Mouse (Mus musculus): ENCODE data around the gene Pde11a. TPM values are rescaled to one million over a fixed set of nuclear protein-coding genes. Genes with fewer than 3 reads are reported as not detected.

Pde11a gene
- polyA plus RNA-seq, 1 experiment from 2014 or later, result 0.96 TPM

DNA sequence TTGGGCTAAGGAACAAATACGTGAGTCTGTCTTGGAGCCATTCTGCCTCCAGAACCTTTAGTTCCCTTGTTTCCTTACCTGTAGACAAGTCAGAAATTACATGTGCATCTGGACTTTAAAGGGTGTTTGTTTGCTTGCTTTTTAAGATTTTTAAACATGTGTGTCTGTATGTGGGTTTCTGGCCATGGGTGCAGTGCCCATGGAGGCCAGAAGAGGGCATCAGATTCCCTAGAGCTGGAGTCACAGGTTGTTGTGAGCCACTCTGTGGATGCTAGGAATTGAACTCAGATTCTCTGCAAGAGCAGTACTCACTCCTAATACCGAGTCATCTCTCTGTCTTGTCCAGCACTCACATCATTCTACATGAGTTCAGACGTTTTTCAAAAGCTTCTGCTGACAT, 53.4 kb downstream of the Pde11a start:
- WGBS, result 87% methylated on average over 3 of the region's 3 CpGs
- H3K4me1 ChIP-seq, result no peaks in the 10 kb centered on the region
- H3K9ac ChIP-seq, result no peak overlapping the region
- no peaks in the 10 kb centered on the region for H3K9me3 ChIP-seq
- no peak overlapping the region for H3K4me3 ChIP-seq
- no peak for ATAC-seq (replicated peaks)
- H3K36me3 ChIP-seq (replicated peaks), result no peaks in the 10 kb centered on the region
- no peaks in the 10 kb centered on the region for H3K27me3 ChIP-seq (replicated peaks)
- H3K27ac ChIP-seq, result no peak overlapping the region
- no peak overlapping the region for H3K4me2 ChIP-seq

DNA sequence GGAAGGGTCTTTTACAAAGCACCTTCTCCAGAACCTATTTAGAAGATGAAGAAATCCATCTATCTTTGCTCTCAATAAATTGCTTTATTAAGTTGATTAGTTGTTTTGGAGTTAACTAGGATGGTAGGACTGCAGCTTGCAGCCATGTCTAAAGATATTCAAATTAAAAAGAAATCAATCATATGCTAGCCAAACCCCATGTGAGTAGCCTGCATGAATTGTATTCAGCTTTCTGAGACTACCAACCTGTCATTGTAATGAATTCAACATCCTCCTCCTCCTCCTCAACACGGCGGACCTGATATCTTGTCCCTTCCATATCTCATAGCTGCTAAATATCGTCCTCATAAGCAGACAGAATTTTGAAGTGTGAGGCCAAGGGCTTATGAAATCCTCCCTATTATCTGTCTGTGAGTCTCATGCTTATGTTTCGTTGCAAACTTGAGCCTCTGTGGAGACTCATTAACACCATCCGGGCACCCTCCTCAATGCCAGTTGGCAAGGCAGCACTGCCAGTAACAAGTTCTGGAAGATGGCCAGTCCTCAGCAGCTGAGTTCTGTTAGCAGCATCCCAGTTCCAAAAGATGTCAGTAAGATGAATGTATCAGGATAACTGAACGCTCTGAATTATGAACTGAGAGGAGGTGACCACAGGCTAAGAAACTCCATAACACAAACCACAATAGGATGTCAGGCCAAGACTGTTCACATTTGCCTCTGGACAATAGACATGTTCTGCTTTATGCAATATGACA, 55.0 kb downstream of the Pde11a start:
- no peaks in the 10 kb centered on the region for H3K4me1 ChIP-seq
- no peak overlapping the region for H3K27ac ChIP-seq
- no peak overlapping the region for H3K9ac ChIP-seq

DNA sequence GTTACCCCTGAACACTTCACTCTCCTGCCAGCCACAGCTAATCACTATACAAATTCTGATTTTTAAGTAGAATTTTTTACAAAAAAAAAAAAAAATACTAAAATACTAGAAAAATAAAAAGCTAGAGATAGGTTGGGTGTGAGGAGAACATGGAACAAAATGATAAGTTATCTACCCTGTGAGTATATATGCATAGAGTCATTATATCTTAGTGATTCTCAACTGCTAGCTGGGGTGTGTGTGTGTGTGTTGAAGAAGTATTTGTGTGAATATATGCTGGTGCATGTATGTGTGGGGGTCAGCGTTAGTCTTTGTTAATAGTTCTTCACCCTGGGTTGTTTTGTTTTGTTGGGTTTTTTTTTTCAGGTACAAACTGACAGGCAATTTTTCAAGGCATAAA, 69.1 kb downstream of the Pde11a start:
- H3K27ac ChIP-seq, result no peak overlapping the region
- no peaks in the 10 kb centered on the region for H3K4me1 ChIP-seq
- no peaks in the 10 kb centered on the region for H3K9me3 ChIP-seq
- no peak overlapping the region for H3K4me3 ChIP-seq
- H3K36me3 ChIP-seq (replicated peaks), result no peaks in the 10 kb centered on the region
- no peak overlapping the region for H3K9ac ChIP-seq
- 81% methylated on average over 1 of the region's 1 CpGs for WGBS
- no peak for ATAC-seq (replicated peaks)
- no peaks in the 10 kb centered on the region for H3K27me3 ChIP-seq (replicated peaks)
- H3K4me2 ChIP-seq, result no peak overlapping the region

More for the DNA sequence above, 55.0 kb downstream of the Pde11a start:
- Histone ChIP-seq H3K4me2 (no peak overlapping the region), H3K36me3 (replicated peaks) (no peaks in the 10 kb centered on the region), H3K4me3 (no peak overlapping the region), H3K9me3 (no peaks in the 10 kb centered on the region), H3K27me3 (replicated peaks) (no peaks in the 10 kb centered on the region)
- WGBS, result 81% methylated on average over 6 of the region's 6 CpGs
- ATAC-seq (replicated peaks), result no peak

DNA sequence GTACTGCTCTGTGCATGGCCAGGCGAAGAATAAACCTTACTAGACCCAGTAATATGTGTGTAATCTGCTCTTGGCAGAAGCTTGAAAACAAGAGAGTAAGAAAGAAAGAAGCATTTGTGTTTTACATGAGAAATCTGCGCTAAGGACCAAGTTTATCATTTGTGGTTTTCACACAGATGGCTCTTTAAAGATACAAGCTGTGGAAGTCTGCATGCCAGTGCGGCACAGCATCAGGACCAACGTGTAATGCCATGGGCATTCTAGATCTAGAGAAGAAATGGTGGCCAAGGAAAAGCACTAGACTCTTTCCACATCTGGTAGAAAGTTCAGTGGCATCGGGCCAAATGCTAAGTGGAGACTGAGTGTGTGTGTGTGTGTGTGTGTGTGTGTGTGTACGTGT, 71.2 kb downstream of the Pde11a start:
- Histone ChIP-seq H3K4me3 (no peak overlapping the region), H3K9ac (no peak overlapping the region), H3K4me1 (no peaks in the 10 kb centered on the region), H3K27ac (no peak overlapping the region), H3K4me2 (no peak overlapping the region), H3K9me3 (no peaks in the 10 kb centered on the region), H3K27me3 (replicated peaks) (no peaks in the 10 kb centered on the region), H3K36me3 (replicated peaks) (no peaks in the 10 kb centered on the region)
- 90% methylated on average over 6 of the region's 6 CpGs for WGBS
- ATAC-seq (replicated peaks), result no peak

DNA sequence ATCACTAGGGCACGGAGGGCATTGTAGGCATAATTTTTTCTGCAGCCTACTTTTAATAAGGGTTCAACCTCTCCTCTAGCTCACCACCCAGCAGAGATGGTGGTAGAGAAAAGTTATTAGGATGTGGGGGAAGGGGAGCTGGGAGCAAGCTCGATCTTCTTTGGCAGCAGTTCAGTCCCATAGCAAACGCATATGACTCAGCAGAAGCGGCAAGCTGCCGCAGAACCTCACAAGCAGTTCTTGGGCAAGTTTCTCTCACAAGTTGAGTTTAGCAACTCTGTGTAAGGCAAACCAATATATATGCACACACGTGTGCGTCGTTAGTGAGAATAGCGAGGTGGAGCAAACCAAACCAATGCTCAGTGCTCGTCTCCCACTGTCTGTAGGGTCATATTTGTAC, 72.0 kb downstream of the Pde11a start:
- Histone ChIP-seq H3K4me3 (no peak overlapping the region), H3K27ac (no peak overlapping the region), H3K36me3 (replicated peaks) (no peaks in the 10 kb centered on the region), H3K9me3 (no peaks in the 10 kb centered on the region), H3K4me1 (no peaks in the 10 kb centered on the region), H3K4me2 (no peak overlapping the region), H3K9ac (no peak overlapping the region), H3K27me3 (replicated peaks) (no peaks in the 10 kb centered on the region)
- no peak for ATAC-seq (replicated peaks)
- 91% methylated on average over 10 of the region's 10 CpGs for WGBS

DNA sequence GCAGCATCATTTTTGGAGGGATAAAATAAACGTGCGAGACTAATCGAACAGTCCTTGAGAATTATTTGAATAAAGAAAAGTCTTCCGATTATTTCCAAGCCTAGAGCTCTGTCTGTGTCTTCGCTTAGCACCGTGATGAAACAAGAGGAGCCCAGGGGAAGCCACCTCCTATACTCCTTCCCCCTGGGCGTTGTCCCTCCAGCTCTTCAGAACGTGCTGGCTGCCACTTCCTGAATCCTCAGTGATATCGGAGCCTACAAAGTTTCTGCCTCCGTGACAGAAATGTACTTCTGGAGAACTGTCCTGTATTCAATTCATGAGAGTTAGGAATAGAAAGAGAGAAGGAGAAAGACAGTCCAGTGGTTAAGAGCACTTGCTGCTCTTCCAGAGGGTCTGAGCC, 74.3 kb downstream of the Pde11a start:
- H3K4me1 ChIP-seq, result no peaks in the 10 kb centered on the region
- H3K4me2 ChIP-seq, result no peak overlapping the region
- no peaks in the 10 kb centered on the region for H3K36me3 ChIP-seq (replicated peaks)
- H3K4me3 ChIP-seq, result no peak overlapping the region
- no peak for ATAC-seq (replicated peaks)
- 78% methylated on average over 10 of the region's 10 CpGs for WGBS
- H3K9me3 ChIP-seq, result no peaks in the 10 kb centered on the region
- H3K27me3 ChIP-seq (replicated peaks), result no peaks in the 10 kb centered on the region
- H3K9ac ChIP-seq, result no peak overlapping the region
- H3K27ac ChIP-seq, result no peak overlapping the region

DNA sequence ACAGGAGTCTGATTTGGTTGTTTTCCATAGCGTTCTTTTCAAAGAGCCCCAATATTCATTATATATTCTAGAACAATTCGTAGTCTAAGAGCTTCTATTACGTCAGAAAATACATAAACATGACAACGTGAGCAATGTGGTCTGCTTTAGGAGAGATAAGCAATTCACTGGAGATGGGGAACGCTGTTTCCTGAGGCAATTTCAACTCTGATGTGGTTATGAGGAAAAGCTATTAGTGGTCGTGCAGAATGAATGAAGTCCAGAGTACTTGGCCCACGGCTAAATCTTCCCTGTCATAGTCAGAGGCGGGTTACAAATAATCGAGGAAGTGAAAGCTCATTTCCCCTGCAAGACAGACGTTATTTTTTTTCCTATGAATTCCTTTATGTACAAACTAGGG, 75.9 kb downstream of the Pde11a start:
- Histone ChIP-seq H3K36me3 (replicated peaks) (no peaks in the 10 kb centered on the region), H3K27ac (no peak overlapping the region), H3K4me3 (no peak overlapping the region), H3K27me3 (replicated peaks) (no peaks in the 10 kb centered on the region), H3K4me2 (no peak overlapping the region), H3K4me1 (no peaks in the 10 kb centered on the region), H3K9ac (no peak overlapping the region), H3K9me3 (no peaks in the 10 kb centered on the region)
- WGBS, result 60% methylated on average over 10 of the region's 10 CpGs
- ATAC-seq (replicated peaks), result 0 out of 2 replicates have a peak, but pooled peaks have one; percentile 50

DNA sequence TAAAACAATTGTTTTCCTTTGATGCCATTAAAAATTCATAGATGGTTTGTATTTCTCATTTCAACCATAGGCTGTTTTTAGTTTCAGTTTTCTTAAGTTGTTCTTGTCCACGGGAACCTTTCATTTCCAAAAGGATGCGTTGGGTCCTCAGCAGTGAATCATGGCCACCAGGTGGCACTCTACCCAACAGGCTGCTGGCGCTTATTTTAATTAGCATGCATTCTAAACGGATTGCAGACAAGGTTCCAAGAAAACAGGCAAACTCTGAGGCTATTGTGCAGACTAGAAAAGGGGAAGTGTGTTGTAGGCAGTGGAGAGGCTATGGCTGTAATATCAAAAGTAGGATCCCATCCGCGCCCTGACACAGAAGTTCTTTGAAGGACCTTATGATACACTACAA, 83.7 kb downstream of the Pde11a start:
- Histone ChIP-seq H3K4me1 (no peaks in the 10 kb centered on the region), H3K4me3 (no peak overlapping the region), H3K27me3 (replicated peaks) (no peaks in the 10 kb centered on the region), H3K36me3 (replicated peaks) (no peaks in the 10 kb centered on the region), H3K9me3 (no peaks in the 10 kb centered on the region), H3K9ac (no peak overlapping the region), H3K4me2 (no peak overlapping the region), H3K27ac (no peak overlapping the region)
- WGBS, result 40% methylated on average over 6 of the region's 6 CpGs
- ATAC-seq (replicated peaks), result no peak

DNA sequence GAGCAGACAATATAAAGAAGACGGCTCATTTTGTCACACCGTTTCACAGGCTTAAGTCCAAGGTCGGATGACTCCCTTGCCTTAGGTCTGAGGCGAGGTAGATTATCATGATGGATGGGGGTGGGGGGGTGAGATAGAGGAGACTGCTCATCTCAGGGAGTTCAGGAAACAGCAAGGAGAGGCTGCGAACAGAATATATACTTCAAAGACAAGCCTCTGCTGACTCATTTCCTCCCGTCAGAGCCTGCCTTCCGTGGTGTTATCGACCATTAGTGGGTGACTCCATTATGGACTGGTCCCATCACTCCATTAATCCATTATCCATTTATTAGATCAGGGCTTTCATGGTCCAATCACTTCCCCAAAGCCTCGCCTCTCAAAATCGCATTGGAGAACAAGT, 87.2 kb downstream of the Pde11a start:
- Histone ChIP-seq H3K4me3 (no peak overlapping the region), H3K27me3 (replicated peaks) (no peaks in the 10 kb centered on the region), H3K36me3 (replicated peaks) (no peaks in the 10 kb centered on the region), H3K9me3 (no peaks in the 10 kb centered on the region), H3K4me2 (no peak overlapping the region), H3K4me1 (no peaks in the 10 kb centered on the region), H3K27ac (no peak overlapping the region), H3K9ac (no peak overlapping the region)
- WGBS, result 83% methylated on average over 10 of the region's 10 CpGs
- ATAC-seq (replicated peaks), result no peak

DNA sequence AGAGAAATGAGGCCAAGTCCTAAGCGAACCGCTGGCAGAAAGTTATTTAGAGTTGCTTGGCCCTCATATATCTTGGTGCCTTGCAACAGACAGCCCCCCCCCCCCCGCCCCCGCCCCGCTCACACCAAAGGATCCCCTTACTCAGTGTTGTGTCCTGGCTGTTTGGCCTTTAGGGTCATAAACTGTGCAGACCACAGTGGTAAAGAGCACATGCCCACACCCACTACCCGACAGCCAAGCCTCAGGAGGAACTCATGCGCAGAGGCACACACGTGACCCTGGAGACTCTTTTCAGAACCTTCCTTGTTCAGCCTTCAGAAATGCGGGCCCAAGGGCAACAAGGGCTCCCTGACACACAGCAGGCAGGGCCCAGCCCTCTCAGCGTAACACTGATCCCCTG, 90.3 kb downstream of the Pde11a start:
- no peaks in the 10 kb centered on the region for H3K27me3 ChIP-seq (replicated peaks)
- no peaks in the 10 kb centered on the region for H3K4me1 ChIP-seq
- no peak for ATAC-seq (replicated peaks)
- no peak overlapping the region for H3K27ac ChIP-seq
- no peaks in the 10 kb centered on the region for H3K9me3 ChIP-seq
- 81% methylated on average over 10 of the region's 10 CpGs for WGBS
- no peak overlapping the region for H3K9ac ChIP-seq
- no peaks in the 10 kb centered on the region for H3K36me3 ChIP-seq (replicated peaks)
- no peak overlapping the region for H3K4me3 ChIP-seq
- no peak overlapping the region for H3K4me2 ChIP-seq

DNA sequence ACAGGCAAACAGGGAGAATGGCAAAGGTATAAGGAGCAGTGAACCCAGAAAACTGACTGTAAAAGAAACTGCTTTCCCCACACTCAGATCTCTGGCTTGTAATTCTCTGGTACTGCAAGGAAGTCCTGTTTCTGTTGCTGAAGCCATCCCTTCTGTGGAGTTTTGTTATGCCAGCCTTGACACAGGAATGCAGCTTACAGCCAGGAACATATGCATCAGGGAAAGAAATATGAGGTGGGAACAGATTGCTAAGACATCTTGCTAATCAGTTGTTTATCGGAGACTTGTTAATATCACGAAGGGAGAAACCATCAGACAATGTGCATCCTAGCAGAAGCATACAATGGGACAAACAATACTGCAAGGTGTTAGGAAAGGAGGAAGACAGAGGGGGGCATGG, 99.4 kb downstream of the Pde11a start:
- no peak overlapping the region for H3K27ac ChIP-seq
- no peaks in the 10 kb centered on the region for H3K4me1 ChIP-seq
- no peaks in the 10 kb centered on the region for H3K36me3 ChIP-seq (replicated peaks)
- no peak overlapping the region for H3K4me3 ChIP-seq
- WGBS, result 76% methylated on average over 2 of the region's 2 CpGs
- H3K9ac ChIP-seq, result no peak overlapping the region
- H3K27me3 ChIP-seq (replicated peaks), result no peaks in the 10 kb centered on the region
- no peak overlapping the region for H3K4me2 ChIP-seq
- no peak for ATAC-seq (replicated peaks)
- H3K9me3 ChIP-seq, result no peaks in the 10 kb centered on the region

DNA sequence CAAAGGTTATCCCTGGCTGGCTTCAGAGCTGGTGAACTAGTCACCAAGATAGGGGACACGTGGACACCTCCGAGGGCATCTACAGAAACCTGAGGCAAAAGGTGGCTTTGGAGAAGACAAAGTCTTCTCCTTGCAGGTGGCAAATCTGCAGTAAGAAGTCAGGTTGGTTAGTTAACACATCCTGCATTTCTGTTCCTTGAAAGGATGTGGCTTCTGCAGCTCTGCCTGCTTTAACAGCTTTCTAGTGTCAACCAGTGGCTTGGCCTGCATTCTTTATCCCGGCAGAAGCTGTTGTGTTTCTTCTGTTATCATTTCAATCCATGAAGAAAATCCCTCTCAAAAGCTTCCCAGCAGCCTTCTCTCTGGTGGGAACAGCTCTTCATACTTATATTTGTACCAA, 100.1 kb downstream of the Pde11a start:
- no peak overlapping the region for H3K27ac ChIP-seq
- H3K4me2 ChIP-seq, result no peak overlapping the region
- WGBS, result 92% methylated on average over 3 of the region's 3 CpGs
- no peak overlapping the region for H3K4me3 ChIP-seq
- no peaks in the 10 kb centered on the region for H3K4me1 ChIP-seq
- no peak for ATAC-seq (replicated peaks)
- H3K27me3 ChIP-seq (replicated peaks), result no peaks in the 10 kb centered on the region
- H3K36me3 ChIP-seq (replicated peaks), result no peaks in the 10 kb centered on the region
- H3K9ac ChIP-seq, result no peak overlapping the region
- no peaks in the 10 kb centered on the region for H3K9me3 ChIP-seq

DNA sequence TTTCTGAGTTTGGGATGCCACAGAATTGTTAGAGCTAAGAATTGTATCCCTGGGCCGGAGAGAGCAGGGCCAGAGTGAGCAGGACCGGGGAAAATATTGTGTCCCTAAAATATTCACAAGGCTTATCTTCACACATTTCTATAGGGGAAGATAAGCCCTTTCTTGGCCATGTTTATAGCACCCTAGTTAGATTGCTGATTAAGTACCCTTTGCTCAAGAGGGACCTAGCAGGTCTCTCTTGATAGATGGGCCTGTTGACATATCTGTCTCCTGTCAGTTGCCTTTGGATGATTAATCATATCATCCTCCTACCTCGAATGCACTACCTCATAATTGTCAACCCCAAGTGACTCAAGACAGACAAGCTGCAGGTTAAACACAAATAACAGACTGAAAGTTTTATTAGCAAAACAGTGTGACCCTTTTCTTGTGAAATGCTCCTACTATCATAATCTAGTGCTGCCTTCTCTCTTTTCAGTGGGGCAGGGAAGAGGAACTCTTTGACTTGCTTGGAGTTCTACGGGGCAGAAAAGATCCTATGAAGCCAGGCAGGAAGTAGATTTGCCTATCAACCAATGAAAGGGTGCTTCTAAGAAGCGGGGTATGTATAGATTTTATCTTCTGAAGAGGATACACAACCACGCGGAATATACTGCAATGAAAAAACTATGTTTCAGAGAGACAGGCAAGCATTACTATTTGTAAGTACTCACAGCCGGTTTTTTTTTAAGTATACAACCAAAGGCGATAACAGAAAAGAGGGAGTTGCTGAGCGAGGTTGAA, 100.7 kb downstream of the Pde11a start:
- Histone ChIP-seq H3K9me3 (no peaks in the 10 kb centered on the region), H3K4me3 (no peak overlapping the region), H3K9ac (no peak overlapping the region), H3K4me1 (no peaks in the 10 kb centered on the region), H3K36me3 (replicated peaks) (no peaks in the 10 kb centered on the region), H3K27ac (no peak overlapping the region), H3K27me3 (replicated peaks) (no peaks in the 10 kb centered on the region), H3K4me2 (no peak overlapping the region)
- no peak for ATAC-seq (replicated peaks)
- 89% methylated on average over 10 of the region's 10 CpGs for WGBS

Measured in midbrain, embryonic 15.5 days (tissue).